Mouse (Mus musculus) lung, adult 2 months (tissue): Measurements from ENCODE around the gene Smyd3.

ENCODE experiments used
- CTCF ChIP-seq: fragments of 200-500 bp; IDR thresholded peaks from 2 replicates; pipeline ENCODE4 v1.5.1; 2011; ENCODE audit warnings: mild to moderate bottlenecking, low read length, control low read depth; ENCODE audit not compliant: insufficient read depth
- POLR2A ChIP-seq: fragments of 200-500 bp; IDR thresholded peaks from 2 replicates; pipeline ENCODE4 v1.6.1; 2011; ENCODE audit warnings: low read depth, mild to moderate bottlenecking, control low read depth, low read length, borderline replicate concordance; ENCODE audit errors: extremely low read depth

GRCm38 (mm10) chr1:179238639-179239038 lies 279.2 kb downstream of the Smyd3 start:
- no peak for TF ChIP-seq POLR2A
- no peak for TF ChIP-seq CTCF
